Comparison of ENCODE assay signal across 9 mouse cellular contexts in the genomic region with DNA sequence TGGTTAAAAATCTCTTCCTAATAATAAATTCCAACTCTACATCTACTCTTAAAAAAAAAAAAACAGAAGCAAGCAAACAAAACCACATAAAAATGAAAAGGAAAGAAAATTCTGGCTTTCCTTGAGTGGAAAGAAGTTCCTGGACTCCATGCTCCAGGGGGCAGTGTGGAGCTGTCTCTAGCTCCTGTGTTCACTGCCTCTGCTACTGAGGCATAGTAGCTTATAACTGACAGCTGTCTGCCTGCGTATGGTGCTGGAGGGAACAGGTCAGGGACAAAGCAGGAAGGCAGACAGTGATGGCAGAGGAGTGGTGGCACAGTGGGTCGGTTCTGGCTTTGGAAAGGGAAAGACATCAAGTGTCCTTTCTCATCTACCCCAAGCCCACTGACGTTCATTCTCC. TPM values are rescaled to one million over a fixed set of nuclear protein-coding genes. Genes with fewer than 3 reads are reported as not detected.
DNase-seq lines count a peak whose midpoint lies in the region; ATAC-seq and TF ChIP-seq lines count a peak whose summit lies in the region.
"Had no signal": no experiment of that assay in that cellular context is flagged by ENCODE, and none has a peak within 500 bp of the region (broad histone marks: within the 10 kb centered on the region; RNA-seq: fewer than 3 reads in every experiment).

No protein-coding gene starts in this region.

- in situ Hi-C loops in CH12.LX (cut with MboI; ENCODE audit: low pct_ligation_motif_present, low pct_unique_long_range_greater_than_20kb, low sequenced_read_pairs) = no loop called here

- no peak for TF ChIP-seq POLR2A in CH12.LX (IDR thresholded peaks at IDR 0.05; ENCODE audit: low read depth, low read length)

- H3K4me3 ChIP-seq in CH12.LX (replicated peaks in 1 of 3; ENCODE audit: low read depth in 2 of 3, low read length in 2 of 3, poor library complexity in 1 of 3) = no peak overlapping the region
- no peak overlapping the region for H3K4me3 ChIP-seq in limb, embryonic 10.5 days
- H3K4me3 ChIP-seq in neural tube, embryonic 13.5 days = no peak overlapping the region
- H3K4me3 ChIP-seq: myocyte had no signal

- ATAC-seq in neural tube, embryonic 13.5 days (ENCODE audit: low read depth) = no peak
- ATAC-seq in CD4-positive, CD25-positive, alpha-beta regulatory T cell, adult 4 months = no peak

- WGBS in limb, embryonic 10.5 days = 50% methylated on average over 3 of the region's 3 CpGs
- 51% methylated on average over 3 of the region's 3 CpGs for WGBS in neural tube, embryonic 13.5 days

- H3K4me2 ChIP-seq in CH12.LX (ENCODE audit: insufficient read depth, low read depth, poor library complexity, severe bottlenecking) = no peak overlapping the region
- no peak overlapping the region for H3K4me2 ChIP-seq in neural tube, embryonic 13.5 days

- no peaks in the 10 kb centered on the region for H3K27me3 ChIP-seq in CH12.LX (replicated peaks)
- no peaks in the 10 kb centered on the region for H3K27me3 ChIP-seq in limb, embryonic 10.5 days (ENCODE audit: low read depth, poor library complexity, severe bottlenecking)
- H3K27me3 ChIP-seq in neural tube, embryonic 13.5 days = no peaks in the 10 kb centered on the region

- intact Hi-C loops in heart, postnatal 25 days (cut with DNase I) = loop anchor here (1.0 to 10.0 kb wide), 3 partner anchors 52 to 438 kb away; no protein-coding TSS in a partner anchor
- intact Hi-C loops in gastrocnemius, postnatal 36 days (cut with DNase I) = loop anchor here (1.0 kb wide), 1 partner anchor 113 kb away; no protein-coding TSS in a partner anchor

- H3K4me1 ChIP-seq in CH12.LX (ENCODE audit: control insufficient read depth in 1 of 2, insufficient read depth in 2 of 2) = peaks cover 0 to 13% of the 10 kb centered on the region in 2 experiments; a peak in 2 of 4 replicates
- no peaks in the 10 kb centered on the region for H3K4me1 ChIP-seq in limb, embryonic 10.5 days
- H3K4me1 ChIP-seq in neural tube, embryonic 13.5 days (replicated peaks) = no peaks in the 10 kb centered on the region

- H3K9me3 ChIP-seq in CH12.LX (replicated peaks; ENCODE audit: low read length) = no peaks in the 10 kb centered on the region
- no peaks in the 10 kb centered on the region for H3K9me3 ChIP-seq in limb, embryonic 10.5 days (replicated peaks)
- H3K9me3 ChIP-seq in neural tube, embryonic 13.5 days = no peaks in the 10 kb centered on the region

- no peaks in the 10 kb centered on the region for H3K79me2 ChIP-seq in CH12.LX (replicated peaks; ENCODE audit: control insufficient read depth, extremely low read depth, insufficient read depth, poor library complexity, severe bottlenecking)

- peak; percentile 70 for DNase-seq in heart, adult 8-10 months (ENCODE audit: low spot score)
- no peak for DNase-seq in heart, postnatal 25 days (ENCODE audit: low spot score)
- DNase-seq in CH12.LX (ENCODE audit: extremely low read depth) = peak; percentile 57
- peak; percentile 28 to 34 for DNase-seq in cerebellum, postnatal 36 days
- peak; percentile 49 to 57 for DNase-seq in gastrocnemius, postnatal 36 days
- DNase-seq in limb, embryonic 10.5 days (ENCODE audit: low spot score) = peak; percentile 41

- H3K27ac ChIP-seq in CH12.LX (ENCODE audit: insufficient read depth, low read depth) = no peak overlapping the region
- no peak overlapping the region for H3K27ac ChIP-seq in limb, embryonic 10.5 days
- 0 out of 2 replicates have a peak overlapping the region, but pooled peaks have one; percentile 28 for H3K27ac ChIP-seq in neural tube, embryonic 13.5 days (replicated peaks)

- TF ChIP-seq EP300 in CH12.LX (IDR thresholded peaks at IDR 0.05; ENCODE audit: low read length) = no peak

- dilution Hi-C loops in CH12.LX (cut with MboI; ENCODE audit: extremely low pct_ligation_motif_present, extremely low pct_unique_long_range_greater_than_20kb, low sequenced_read_pairs) = no loop called here

- peak; percentile 80 for TF ChIP-seq RAD21 in CH12.LX (IDR thresholded peaks at IDR 0.05; ENCODE audit: low read depth, low read length)

- no peaks in the 10 kb centered on the region for H3K36me3 ChIP-seq in CH12.LX (replicated peaks in 1 of 2; ENCODE audit: control insufficient read depth in 1 of 2, insufficient read depth in 1 of 2, low read length in 1 of 2)
- no peaks in the 10 kb centered on the region for H3K36me3 ChIP-seq in limb, embryonic 10.5 days
- H3K36me3 ChIP-seq in neural tube, embryonic 13.5 days = peaks cover 15% of the 10 kb centered on the region; the same call in 1 of the 2 replicates

- no peak overlapping the region for H3K9ac ChIP-seq in CH12.LX (ENCODE audit: insufficient read depth, low read depth)
- H3K9ac ChIP-seq in neural tube, embryonic 13.5 days = no peak overlapping the region

- TF ChIP-seq CTCF in CH12.LX (conservative IDR thresholded peaks at IDR 0.05 in 1 of 2, IDR thresholded peaks at IDR 0.05 in 1 of 2; ENCODE audit: low read depth in 2 of 2, low read length in 2 of 2) = peak; percentile 47 to 81

TF ChIP-seq in CH12.LX, 34 proteins besides CTCF, POLR2A, EP300 and RAD21:
- no peak for TF ChIP-seq TCF12 (IDR thresholded peaks at IDR 0.05; ENCODE audit: low read depth, low read length)
- peak; percentile 84 for TF ChIP-seq SMC3 (IDR thresholded peaks at IDR 0.05; ENCODE audit: low read depth, low read length)

RNA-seq across cellular contexts. Expression of a gene that starts 10.5 kb away (rescaled TPM):
- total RNA-seq in heart, adult 8-10 months (2022) = 10 to 100 TPM; 23.8 to 32.9 (median 29.5) TPM
- 10 to 100 TPM; 62.2 to 65.1 TPM for total RNA-seq in heart, postnatal 25 days (2021)
- total RNA-seq in CH12.LX (2012; rRNA removed) (0.04 TPM in 1 of 2 replicates, not detected in the other), CH12.LX (2014; rRNA removed) (0.11 and 0.21 TPM in 2 replicates)
- 0.14 and 0.27 TPM in 2 replicates for polyA plus RNA-seq in CH12.LX (2012; ENCODE audit: insufficient read length, low read depth)
- 10 to 100 TPM; 12.7 to 12.9 TPM for total RNA-seq in gastrocnemius, postnatal 36 days (2021)
- 108 and 137 TPM in 2 replicates for polyA plus RNA-seq in limb, embryonic 10.5 days (2016; fragmentation: Nextera tagmentation; extraction: Ambion mirVana)
- polyA plus RNA-seq in neural tube, embryonic 13.5 days (2015; fragmentation: Nextera tagmentation; extraction: Ambion mirVana) = 48.8 and 58.5 TPM in 2 replicates
- polyA plus RNA-seq in CD4-positive, CD25-positive, alpha-beta regulatory T cell, adult 4 months (2017; shearing (Covaris generic)) = not detected

Comparison
In these comparisons a context has a peak if more than half of its experiments do, and no peak if none do; other contexts are left out.
1. RNA of a gene that starts 10.5 kb away (total RNA-seq): 62.2 to 65.1 TPM in heart, postnatal 25 days, 23.8 to 32.9 TPM in heart, adult 8-10 months and 12.7 to 12.9 TPM in gastrocnemius, postnatal 36 days; 0.04 to 0.21 TPM in CH12.LX; every median in the first group is over 10 times any median in the second.